Mouse (Mus musculus) olfactory bulb, adult 2 months (tissue): ENCODE data around the gene Cfap206.

ENCODE experiments used
- CTCF ChIP-seq: fragments of 200-500 bp; IDR thresholded peaks from 2 replicates; pipeline ENCODE4 v1.5.1; 2012; ENCODE audit warnings: low read depth, mild to moderate bottlenecking, low read length, moderate library complexity; ENCODE audit not compliant: insufficient read depth
- POLR2A ChIP-seq: fragments of 200-500 bp; IDR thresholded peaks from 2 replicates; pipeline ENCODE4 v1.6.1; 2012; ENCODE audit warnings: mild to moderate bottlenecking, low read depth, low read length, moderate library complexity; ENCODE audit not compliant: insufficient read depth

DNA sequence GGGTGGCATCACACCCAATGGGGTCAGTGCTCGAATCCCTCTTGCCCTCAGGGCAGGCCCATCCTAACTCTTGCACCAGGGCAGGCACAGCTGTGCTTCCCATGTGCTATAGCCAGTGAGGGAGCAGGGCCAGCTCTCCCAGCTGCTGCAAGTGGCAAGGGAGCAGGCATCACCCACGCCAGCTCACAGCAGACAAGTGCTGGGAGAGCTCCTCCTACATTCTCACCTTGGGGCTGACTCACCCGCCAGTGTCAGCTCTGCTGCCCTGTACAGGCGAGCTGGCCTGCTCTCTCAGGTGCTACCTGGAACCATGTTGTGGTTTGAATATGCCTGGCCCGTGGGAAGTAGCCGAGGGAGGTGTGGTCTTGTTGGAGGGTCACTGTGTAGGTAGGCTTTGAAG is 68.1 kb downstream of the Cfap206 start:
- TF ChIP-seq POLR2A: no peak
- no peak for TF ChIP-seq CTCF
